Mouse (Mus musculus) cerebellum, adult 2 months (tissue): Measurements from ENCODE around the gene Mtfr1l.

ENCODE experiments used
- CTCF ChIP-seq: fragments of 200-500 bp; IDR thresholded peaks from 2 replicates; pipeline ENCODE4 v1.5.1; 2011; ENCODE audit warnings: low read depth, mild to moderate bottlenecking, control low read depth, low read length, moderate library complexity, borderline replicate concordance; ENCODE audit not compliant: insufficient read depth
- POLR2A ChIP-seq: fragments of 200-500 bp; IDR thresholded peaks from 2 replicates; pipeline ENCODE4 v1.6.1; 2011; ENCODE audit warnings: low read length, control low read depth, borderline replicate concordance; ENCODE audit not compliant: insufficient read depth

DNA sequence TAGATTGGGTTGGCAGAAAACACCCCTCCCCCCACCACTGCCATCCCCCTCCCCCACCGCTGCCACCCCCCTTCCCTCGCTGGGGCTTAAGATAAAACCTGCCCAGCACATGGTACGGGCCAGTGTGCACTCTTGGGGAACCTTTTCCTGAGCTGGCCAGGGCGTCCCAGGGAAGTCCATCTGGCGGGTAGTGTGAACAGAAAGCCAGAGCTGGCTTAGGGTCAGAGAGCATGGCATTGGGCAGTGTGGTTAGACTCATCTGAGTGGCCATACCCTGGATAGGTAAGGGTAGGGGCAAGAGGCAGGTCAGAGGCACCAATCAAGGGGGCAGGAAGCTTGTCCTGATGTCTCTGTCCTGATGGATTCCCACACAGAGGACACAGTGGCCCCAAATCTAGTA is 44.4 kb upstream of the Mtfr1l start:
- TF ChIP-seq CTCF (no peak), POLR2A (no peak)
